Mouse (Mus musculus): ENCODE data around the gene Snrnp25. TPM values are rescaled to one million over a fixed set of nuclear protein-coding genes. Genes with fewer than 3 reads are reported as not detected.

The Snrnp25 gene
- polyA plus RNA-seq, 1 experiment from 2014 or later, result 11.3 TPM

DNA sequence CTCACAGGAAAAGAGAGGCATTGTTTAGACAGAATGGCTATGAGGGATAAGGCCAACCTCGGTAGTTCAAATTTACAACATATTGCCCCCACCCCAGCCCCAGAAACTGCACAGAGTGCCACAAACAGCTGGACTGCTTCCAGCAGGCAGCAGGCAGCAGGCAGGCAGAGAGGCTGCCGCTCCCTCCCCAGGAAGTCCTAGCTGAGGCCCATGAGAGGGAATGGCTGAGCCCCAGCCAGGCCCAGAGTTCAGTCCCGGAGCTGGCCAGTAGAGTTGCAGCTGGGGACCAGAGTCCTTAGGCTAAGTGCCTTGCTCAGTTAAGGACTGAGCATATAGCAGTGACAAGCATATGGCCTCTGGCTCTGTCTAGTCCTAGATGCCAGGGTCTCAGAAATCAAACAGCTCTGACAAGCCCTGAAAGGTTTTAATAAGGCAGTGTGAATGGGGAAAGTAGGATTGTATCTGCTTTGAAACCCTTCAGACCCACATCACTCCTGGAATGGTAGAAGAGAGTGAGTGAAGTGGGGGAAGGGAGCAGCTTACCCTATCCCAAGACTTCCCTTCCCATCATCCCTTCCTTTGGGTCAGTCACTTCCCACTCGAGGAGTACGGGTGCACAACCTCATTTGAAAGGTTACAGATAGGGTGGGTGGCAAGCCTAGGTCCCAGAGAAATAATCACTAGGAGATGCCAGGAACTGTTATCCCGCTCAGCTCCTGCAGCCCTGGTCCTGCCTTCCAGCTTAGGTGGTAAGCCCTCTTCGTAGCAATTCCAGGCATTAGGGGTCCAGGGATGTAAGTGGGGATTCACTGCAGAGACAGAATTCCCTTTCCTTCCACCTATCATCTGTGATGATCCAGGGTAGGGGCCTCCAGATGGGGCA, 20.2 kb downstream of the Snrnp25 start:
- Histone ChIP-seq H3K4me3 (ENCODE audit: inconsistent target) (no peak overlapping the region), H3K79me2 (ENCODE audit: inconsistent target) (no peaks in the 10 kb centered on the region), H3K27ac (peak overlapping the region; percentile 34), H3K36me3 (ENCODE audit: inconsistent target) (no peaks in the 10 kb centered on the region)
- 45% methylated on average over 7 of the region's 7 CpGs for WGBS (ENCODE audit: missing documents)

DNA sequence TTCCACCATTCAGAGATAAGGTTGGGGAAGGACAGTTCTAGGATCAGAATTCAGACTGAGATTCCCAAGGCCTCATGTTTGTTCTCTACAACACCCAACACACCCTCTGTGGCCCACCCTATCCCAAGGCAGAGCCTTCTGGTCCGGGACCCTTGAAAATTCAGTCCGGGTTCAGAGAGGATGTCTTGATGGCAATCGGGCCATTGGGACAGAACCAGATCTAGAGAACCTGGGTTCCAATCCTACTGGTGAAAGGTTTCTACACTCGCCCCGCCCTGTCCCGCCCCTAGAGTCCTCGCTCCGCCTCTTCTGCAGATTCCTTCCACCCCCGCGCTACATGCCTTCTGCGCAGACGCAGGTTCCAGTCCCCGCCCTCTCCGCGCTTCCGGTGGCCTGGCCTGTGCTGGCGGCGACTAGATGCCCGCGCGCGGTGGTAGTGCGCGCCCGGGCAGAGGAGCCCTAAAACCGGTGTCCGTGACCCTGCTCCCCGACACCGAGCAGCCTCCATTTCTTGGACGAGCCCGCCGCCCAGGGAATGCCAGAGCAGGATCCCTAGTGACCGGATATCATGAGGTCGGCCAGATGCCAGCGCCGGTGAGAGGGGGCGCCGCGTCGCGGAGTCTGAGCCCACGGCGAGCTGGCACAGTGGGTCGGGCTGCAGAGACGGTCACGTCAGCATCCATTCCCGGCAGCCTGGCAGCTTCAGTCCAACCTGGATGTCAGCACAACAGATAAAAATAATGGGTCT, 21.1 kb downstream of the Snrnp25 start, which contains the start of gene Mpg:
Gene Mpg, plus strand, starts transcription at position 382 of the 748 bp plus-strand sequence.
- 3% methylated on average over 46 of the region's 47 CpGs for WGBS (ENCODE audit: missing documents)
- Histone ChIP-seq H3K36me3 (ENCODE audit: inconsistent target) (no peaks in the 10 kb centered on the region), H3K4me3 (ENCODE audit: inconsistent target) (peak within 1 kb of the TSS; percentile 38), H3K27ac (peak within 1 kb of the TSS; percentile 34), H3K79me2 (ENCODE audit: inconsistent target) (no peaks in the 10 kb centered on the region)

DNA sequence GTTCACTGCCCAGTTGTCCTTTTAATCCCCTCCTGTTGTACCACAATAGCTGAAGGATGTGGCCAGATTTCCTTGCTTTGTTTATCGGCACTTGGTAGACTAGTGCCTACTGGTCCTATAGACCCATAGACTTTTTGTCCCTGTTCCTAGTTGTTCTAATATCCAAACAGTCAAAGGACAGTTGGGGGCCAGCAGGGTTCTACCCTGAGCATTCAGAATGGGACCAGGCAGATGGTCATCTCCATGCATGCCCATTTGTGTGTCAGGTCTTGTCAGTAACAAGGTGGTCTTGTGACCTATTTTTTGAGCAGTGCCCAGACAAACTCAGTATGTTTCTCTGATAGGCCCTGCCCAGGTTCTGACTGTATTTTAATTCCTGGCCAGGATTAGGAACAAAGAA, 21.8 kb downstream of the Snrnp25 start:
- H3K27ac ChIP-seq, result peak overlapping the region; percentile 15; the same call in 1 of the 2 replicates
- H3K79me2 ChIP-seq (ENCODE audit: inconsistent target), result no peaks in the 10 kb centered on the region
- 0 out of 2 replicates have a peak, but pooled peaks cover 2% of the 10 kb centered on the region for H3K36me3 ChIP-seq (ENCODE audit: inconsistent target)
- 20% methylated on average over 1 of the region's 1 CpGs for WGBS (ENCODE audit: missing documents)
- H3K4me3 ChIP-seq (ENCODE audit: inconsistent target), result peak overlapping the region; percentile 38

DNA sequence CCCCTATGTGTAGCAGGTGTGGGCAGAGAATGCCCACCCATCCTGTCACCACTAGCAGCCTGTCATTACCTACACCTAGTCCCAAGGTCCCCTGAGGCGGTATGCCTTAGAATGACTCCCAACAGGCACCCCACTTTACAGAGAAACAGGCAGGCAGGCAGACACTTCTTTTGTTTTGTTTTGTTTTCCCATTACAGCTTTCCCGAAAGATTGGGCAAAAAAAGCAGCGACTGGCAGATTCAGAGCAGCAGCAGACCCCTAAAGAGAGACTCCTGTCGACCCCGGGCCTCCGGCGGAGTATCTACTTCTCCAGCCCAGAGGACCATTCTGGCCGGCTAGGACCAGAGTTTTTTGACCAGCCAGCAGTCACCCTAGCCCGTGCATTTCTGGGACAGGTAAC, 22.3 kb downstream of the Snrnp25 start:
- no peak overlapping the region for H3K27ac ChIP-seq
- peaks cover 6% of the 10 kb centered on the region; the same call in 1 of the 2 replicates for H3K36me3 ChIP-seq (ENCODE audit: inconsistent target)
- 96% methylated on average over 9 of the region's 9 CpGs for WGBS (ENCODE audit: missing documents)

DNA sequence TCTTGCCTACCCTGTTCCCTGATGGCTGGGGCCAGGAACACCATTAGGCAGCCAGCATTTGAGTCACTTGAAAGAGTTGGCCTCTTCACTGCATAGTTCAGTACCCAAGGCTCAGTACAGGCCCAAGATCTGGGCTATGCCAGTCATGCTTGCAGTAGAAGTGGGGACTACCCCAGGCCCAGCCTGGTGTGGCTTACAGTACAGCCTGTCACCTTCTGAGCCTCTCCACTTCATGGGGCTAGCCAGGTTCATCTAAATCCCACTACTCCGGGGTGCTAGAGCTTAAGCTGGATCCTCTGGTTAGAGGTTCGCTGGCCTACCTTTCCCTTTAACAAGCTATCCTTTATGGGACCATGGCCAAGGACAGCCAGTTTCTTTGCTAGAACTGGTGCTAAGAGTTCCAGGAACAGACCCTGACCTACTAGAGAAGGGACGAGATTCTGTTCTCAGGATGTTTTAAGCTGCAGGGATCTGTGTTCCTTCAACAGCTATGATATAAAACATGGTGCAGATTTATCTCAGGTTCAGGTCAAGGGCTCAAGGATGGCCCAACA, 23.2 kb downstream of the Snrnp25 start:
- no peak overlapping the region for H3K4me3 ChIP-seq (ENCODE audit: inconsistent target)
- peaks cover 6% of the 10 kb centered on the region; the same call in 1 of the 2 replicates for H3K36me3 ChIP-seq (ENCODE audit: inconsistent target)
- no peak overlapping the region for H3K27ac ChIP-seq
- 96% methylated on average over 3 of the region's 3 CpGs for WGBS (ENCODE audit: missing documents)
- H3K79me2 ChIP-seq (ENCODE audit: inconsistent target), result no peaks in the 10 kb centered on the region

More for the DNA sequence above, 22.3 kb downstream of the Snrnp25 start:
- Histone ChIP-seq H3K79me2 (ENCODE audit: inconsistent target) (no peaks in the 10 kb centered on the region), H3K4me3 (ENCODE audit: inconsistent target) (no peak overlapping the region)

DNA sequence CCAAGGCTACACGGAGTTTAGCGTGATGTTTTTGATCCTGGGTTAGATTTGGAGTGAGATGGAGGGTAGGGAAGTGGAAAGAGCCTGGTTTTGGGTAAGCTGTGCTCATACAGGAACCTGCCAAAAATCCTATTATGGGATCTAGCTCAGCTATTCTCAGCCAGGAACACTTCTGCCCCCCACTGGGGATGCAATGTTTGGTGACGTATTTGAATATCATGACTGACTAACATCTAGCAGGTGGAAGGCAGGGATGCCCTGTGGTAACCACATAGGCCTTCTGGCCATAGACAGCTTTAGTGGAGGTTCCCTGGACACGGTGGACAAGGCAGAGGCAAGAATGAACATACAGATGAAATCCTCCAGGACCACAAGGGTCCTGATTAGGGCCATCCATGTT, 25.0 kb downstream of the Snrnp25 start:
- Histone ChIP-seq H3K27ac (no peak overlapping the region), H3K36me3 (ENCODE audit: inconsistent target) (peaks cover 24% of the 10 kb centered on the region; the same call in 1 of the 2 replicates), H3K4me3 (ENCODE audit: inconsistent target) (no peak overlapping the region), H3K79me2 (ENCODE audit: inconsistent target) (no peaks in the 10 kb centered on the region)
- 84% methylated on average over 4 of the region's 4 CpGs for WGBS (ENCODE audit: missing documents)

DNA sequence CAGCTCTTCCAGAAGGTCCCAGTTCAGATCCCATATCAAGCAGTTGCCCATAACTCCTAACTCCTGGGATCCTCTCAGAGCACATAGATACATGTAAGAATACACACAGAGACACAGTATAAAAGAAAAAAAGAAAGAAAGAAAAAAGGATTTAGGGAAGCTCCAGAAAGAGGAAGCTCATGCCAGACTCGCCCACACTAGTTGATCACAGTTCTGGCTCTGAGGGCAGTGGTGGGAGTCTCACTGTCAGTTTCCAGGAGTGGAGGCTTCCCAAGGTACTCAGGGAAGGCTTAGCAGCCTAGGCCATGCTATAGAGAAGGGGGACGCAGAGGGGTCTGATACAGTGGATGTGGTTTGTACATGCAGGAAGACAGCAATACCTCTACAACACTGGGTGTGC, 25.9 kb downstream of the Snrnp25 start:
- Histone ChIP-seq H3K4me3 (ENCODE audit: inconsistent target) (no peak overlapping the region), H3K79me2 (ENCODE audit: inconsistent target) (no peaks in the 10 kb centered on the region), H3K36me3 (ENCODE audit: inconsistent target) (peaks cover 26% of the 10 kb centered on the region; the same call in 1 of the 2 replicates), H3K27ac (no peak overlapping the region)
- WGBS (ENCODE audit: missing documents), result 44% methylated on average over 2 of the region's 2 CpGs

DNA sequence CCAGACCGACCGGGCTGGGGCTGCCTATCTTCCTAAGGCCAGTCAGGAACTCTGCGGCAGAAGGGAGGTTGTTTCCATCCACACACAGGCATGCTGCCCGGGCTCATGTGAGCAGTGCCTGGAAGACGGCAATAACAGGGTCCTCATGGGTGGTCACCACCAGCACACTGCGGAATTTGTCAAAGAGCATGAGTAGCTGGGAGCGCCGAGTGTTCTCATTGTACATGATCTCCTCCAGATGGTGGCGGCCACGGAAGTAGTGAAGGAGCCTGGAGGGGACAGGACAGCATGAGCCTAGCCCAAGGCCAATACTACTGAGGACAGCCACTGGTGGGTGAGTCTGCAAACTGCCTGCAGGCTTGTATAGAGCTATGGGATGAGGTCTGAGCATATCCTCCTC, 27.6 kb downstream of the Snrnp25 start:
- Histone ChIP-seq H3K79me2 (ENCODE audit: inconsistent target) (no peaks in the 10 kb centered on the region), H3K36me3 (ENCODE audit: inconsistent target) (peaks cover 34% of the 10 kb centered on the region; the same call in 1 of the 2 replicates), H3K4me3 (ENCODE audit: inconsistent target) (no peak overlapping the region), H3K27ac (no peak overlapping the region)
- WGBS (ENCODE audit: missing documents), result 94% methylated on average over 10 of the region's 10 CpGs

DNA sequence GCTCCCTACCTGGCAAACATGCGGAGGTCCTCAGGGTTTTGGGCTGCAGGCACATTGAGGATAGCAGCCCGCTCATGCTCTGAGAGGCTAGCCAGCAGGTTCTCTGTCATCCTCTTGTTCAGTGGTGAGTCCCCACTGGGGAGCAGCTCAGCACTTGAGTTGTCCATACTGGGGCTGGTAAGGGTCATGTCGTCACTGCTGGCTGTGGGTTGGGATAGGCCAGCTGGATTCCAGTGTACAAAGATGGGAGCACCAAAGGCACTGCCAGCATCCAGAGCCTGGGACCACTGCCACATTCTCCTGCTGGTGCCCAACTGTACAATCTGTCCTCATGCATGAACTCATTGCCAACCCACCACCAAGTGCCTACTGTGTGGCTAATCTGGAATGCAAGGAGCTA, 28.7 kb downstream of the Snrnp25 start:
- Histone ChIP-seq H3K79me2 (ENCODE audit: inconsistent target) (no peaks in the 10 kb centered on the region), H3K27ac (no peak overlapping the region), H3K4me3 (ENCODE audit: inconsistent target) (no peak overlapping the region), H3K36me3 (ENCODE audit: inconsistent target) (peaks cover 34% of the 10 kb centered on the region; the same call in 1 of the 2 replicates)
- WGBS (ENCODE audit: missing documents), result 96% methylated on average over 3 of the region's 3 CpGs

DNA sequence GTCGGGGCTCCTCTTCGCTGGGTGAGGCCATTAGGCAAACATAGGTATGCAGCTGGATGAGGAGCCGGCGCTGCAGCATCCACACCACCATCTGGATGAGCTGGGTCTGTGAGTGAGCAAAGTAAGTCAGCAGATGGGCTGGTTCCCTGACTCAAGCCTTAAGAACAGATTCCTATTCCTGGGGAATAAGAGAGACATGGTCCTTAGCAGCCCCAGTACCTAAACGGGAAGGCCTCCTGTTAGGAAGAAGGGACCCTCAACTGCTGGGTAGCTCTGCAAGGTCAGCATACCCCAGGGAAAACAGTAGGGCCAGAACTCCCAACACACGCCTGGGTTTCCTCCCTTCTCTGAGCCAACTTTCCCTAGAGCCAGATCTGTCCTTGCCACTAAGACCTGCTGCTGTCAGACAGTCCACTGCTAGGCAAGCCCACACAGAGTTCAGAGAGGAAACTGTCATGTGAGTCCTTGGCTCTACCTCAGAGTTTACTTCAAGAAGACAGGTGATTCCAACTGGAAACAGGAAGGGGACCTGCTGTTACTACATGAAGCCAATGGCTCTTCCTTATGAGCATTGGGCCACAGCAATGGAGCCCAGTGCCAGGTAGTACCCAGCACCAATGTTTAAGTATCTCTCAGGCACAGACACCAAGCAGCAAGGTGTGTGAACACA, 29.7 kb downstream of the Snrnp25 start:
- 97% methylated on average over 6 of the region's 6 CpGs for WGBS (ENCODE audit: missing documents)
- H3K36me3 ChIP-seq (ENCODE audit: inconsistent target), result peaks cover 34% of the 10 kb centered on the region; the same call in 1 of the 2 replicates
- H3K27ac ChIP-seq, result no peak overlapping the region
- H3K4me3 ChIP-seq (ENCODE audit: inconsistent target), result no peak overlapping the region
- no peaks in the 10 kb centered on the region for H3K79me2 ChIP-seq (ENCODE audit: inconsistent target)

DNA sequence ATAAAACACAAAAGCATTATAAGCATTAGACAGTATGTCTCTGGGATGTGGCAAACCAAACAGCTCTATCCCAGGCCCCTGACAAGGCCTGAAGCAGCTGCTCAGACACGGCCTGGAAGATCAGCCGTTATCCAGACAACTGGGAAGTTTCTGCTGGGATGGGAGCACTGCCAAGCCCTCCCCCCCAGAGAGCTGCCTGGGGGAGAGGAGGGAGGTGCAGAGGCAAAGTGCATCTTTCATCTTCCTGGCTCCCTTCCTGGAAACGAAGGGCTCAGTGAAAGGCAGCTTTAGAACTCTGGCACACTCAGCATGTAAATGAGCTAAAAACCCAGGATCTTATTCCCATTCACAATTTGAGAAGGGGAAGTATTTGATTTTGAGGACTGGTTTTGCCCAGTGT, 30.4 kb downstream of the Snrnp25 start:
- Histone ChIP-seq H3K36me3 (ENCODE audit: inconsistent target) (peaks cover 36% of the 10 kb centered on the region), H3K4me3 (ENCODE audit: inconsistent target) (no peak overlapping the region), H3K79me2 (ENCODE audit: inconsistent target) (no peaks in the 10 kb centered on the region), H3K27ac (no peak overlapping the region)
- whole genome bisulfite sequencing (ENCODE audit: missing documents), result 92% methylated on average over 3 of the region's 3 CpGs

DNA sequence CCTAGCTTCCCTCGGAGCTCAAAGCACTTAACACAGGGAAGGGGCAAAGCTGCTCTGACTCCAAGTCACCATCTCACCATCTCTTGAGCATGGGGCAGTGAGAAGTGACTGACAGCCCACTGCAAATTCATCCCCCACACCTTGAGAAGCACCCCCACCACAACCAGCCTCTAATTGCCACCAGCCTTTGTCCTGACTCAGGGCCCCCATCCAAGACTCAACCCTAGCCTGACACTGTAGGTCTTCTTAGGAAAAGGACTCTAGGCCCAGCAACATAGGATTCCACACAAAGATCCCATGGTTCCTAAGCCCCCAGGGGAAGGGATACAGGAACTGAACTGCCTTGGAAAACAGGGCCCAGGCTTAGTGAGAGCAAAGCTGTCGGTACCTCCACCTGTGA, 30.9 kb downstream of the Snrnp25 start:
- 94% methylated on average over 2 of the region's 2 CpGs for WGBS (ENCODE audit: missing documents)
- no peak overlapping the region for H3K4me3 ChIP-seq (ENCODE audit: inconsistent target)
- H3K36me3 ChIP-seq (ENCODE audit: inconsistent target), result peaks cover 41% of the 10 kb centered on the region
- no peak overlapping the region for H3K27ac ChIP-seq
- no peaks in the 10 kb centered on the region for H3K79me2 ChIP-seq (ENCODE audit: inconsistent target)

DNA sequence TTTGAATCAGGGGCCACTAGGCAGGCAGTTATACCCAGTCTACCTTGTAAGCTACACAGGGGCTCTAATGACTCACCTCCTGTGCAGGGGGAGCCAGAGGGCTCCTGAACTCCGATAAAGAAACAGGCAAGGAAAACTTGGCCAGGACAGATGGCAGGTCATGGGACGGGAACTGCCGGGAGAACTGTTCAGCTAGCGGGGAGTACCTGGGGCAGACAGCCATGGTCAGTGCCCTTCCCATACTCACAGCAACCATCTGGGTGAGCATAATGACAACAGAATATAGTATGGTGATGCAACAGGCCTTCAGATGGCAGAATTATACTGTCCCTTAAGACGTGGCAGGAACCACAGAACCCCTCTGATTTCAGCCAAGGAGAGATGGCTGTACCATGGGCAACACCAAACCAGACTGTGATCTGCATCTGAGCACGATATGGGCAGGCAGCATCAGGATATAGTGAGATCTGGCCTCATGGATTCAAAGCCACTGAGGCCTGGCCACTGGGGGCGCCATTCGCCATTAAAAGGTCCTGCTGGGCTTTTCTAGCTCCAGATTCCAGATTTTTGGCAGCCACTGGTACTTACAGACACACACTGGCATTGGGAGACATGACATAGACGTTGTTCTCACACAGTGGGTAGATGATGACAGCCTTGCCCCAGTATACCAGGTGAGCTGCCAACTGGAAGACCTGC, 31.6 kb downstream of the Snrnp25 start:
- Histone ChIP-seq H3K27ac (no peak overlapping the region), H3K4me3 (ENCODE audit: inconsistent target) (no peak overlapping the region), H3K36me3 (ENCODE audit: inconsistent target) (peaks cover 42% of the 10 kb centered on the region), H3K79me2 (ENCODE audit: inconsistent target) (no peaks in the 10 kb centered on the region)
- WGBS (ENCODE audit: missing documents), result 80% methylated on average over 9 of the region's 9 CpGs

DNA sequence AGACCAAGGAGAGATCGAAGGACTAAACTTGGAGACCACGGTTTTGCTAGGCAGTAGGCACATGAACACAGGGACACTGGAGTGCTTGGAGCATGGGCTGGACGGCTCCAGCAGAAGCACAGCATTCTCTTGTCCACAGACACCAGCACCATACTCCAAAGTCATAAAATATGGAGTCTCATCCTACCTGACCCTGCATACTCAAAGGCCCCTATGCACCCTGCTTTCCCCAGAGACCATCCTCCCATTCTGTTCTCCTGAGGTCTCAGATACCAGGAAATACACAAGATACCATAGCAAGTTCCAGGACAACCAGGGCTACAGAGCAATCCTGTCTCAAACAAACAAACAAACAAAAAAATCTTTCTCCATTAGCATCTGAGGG, 32.2 kb downstream of the Snrnp25 start:
- Histone ChIP-seq H3K79me2 (ENCODE audit: inconsistent target) (no peaks in the 10 kb centered on the region), H3K4me3 (ENCODE audit: inconsistent target) (no peak overlapping the region), H3K36me3 (ENCODE audit: inconsistent target) (peaks cover 37% of the 10 kb centered on the region), H3K27ac (no peak overlapping the region)
- 94% methylated on average over 3 of the region's 3 CpGs for WGBS (ENCODE audit: missing documents)
